Mouse (Mus musculus) liver, embryonic 15.5 days (tissue): ENCODE measurements around the gene Bcan. TPM values are rescaled to one million over a fixed set of nuclear protein-coding genes. Genes with fewer than 3 reads are reported as not detected.
A peak's percentile ranks its signal among the peaks of the same experiment; 100 is the strongest.

Experiments used
- ATAC-seq: fragments of 200-750 bp; cut with Nextera tagmentation; 2 replicates; pipeline ENCODE4 v1.8.0; 2017; ENCODE audit warnings: moderate number of reproducible peaks, mild to moderate bottlenecking, moderate library complexity; ENCODE audit not compliant: insufficient read depth
- H3K27ac ChIP-seq: fragments of 300-500 bp; sonication (generic); replicated peaks from 2 replicates; pipeline ENCODE4 v1.5.1; 2015; ENCODE audit warnings: mild to moderate bottlenecking, inconsistent platforms
- H3K27me3 ChIP-seq: fragments of 300-500 bp; sonication (generic); 2 replicates; pipeline ENCODE4 v1.6.1; 2015; ENCODE audit warnings: mild to moderate bottlenecking, inconsistent platforms
- H3K36me3 ChIP-seq: fragments of 300-500 bp; sonication (generic); replicated peaks from 2 replicates; pipeline ENCODE4 v1.6.1; 2015; ENCODE audit warnings: moderate library complexity, mild to moderate bottlenecking, inconsistent platforms
- H3K4me1 ChIP-seq: fragments of 300-500 bp; sonication (generic); replicated peaks from 2 replicates; pipeline ENCODE4 v1.6.1; 2015; ENCODE audit warnings: inconsistent platforms
- H3K4me2 ChIP-seq: fragments of 300-500 bp; sonication (generic); 2 replicates; pipeline ENCODE4 v1.6.1; 2015; ENCODE audit warnings: moderate library complexity, mild to moderate bottlenecking, inconsistent platforms
- H3K4me3 ChIP-seq: fragments of 300-500 bp; sonication (generic); replicated peaks from 2 replicates; pipeline ENCODE4 v1.5.1; 2015; ENCODE audit warnings: mild to moderate bottlenecking, inconsistent platforms
- H3K9ac ChIP-seq: fragments of 300-500 bp; sonication (generic); 2 replicates; pipeline ENCODE4 v1.6.1; 2015; ENCODE audit warnings: moderate library complexity, mild to moderate bottlenecking, inconsistent platforms
- H3K9me3 ChIP-seq: fragments of 300-500 bp; sonication (generic); replicated peaks from 2 replicates; pipeline ENCODE4 v1.6.1; 2016; ENCODE audit warnings: inconsistent platforms
- WGBS: fragments of 180-500 bp; shearing (Covaris S2); methylation state at CpG from one replicate; pipeline ENCODE4 v1.1.7; 2015; ENCODE audit warnings: mixed read lengths; ENCODE audit not compliant: insufficient replicate concordance; 5-methylcytosine and 5-hydroxymethylcytosine counted together
- polyA plus RNA-seq: library from polyadenylated mRNA; unstranded; fragments of >200 nt; fragmentation: Nextera tagmentation; extraction: Ambion mirVana; gene quantifications from 2 replicates; pipeline ENCODE4 v1.2.1, GENCODE M21; 2015

Gene Bcan
- polyA plus RNA-seq, 1 experiment from 2014 or later = 0.10 TPM

GRCm38 (mm10) chr3:87981894-87982835 lies 17.9 kb downstream of the Bcan start:
- H3K27me3 ChIP-seq = peaks cover 44% of the 10 kb centered on the region
- H3K4me3 ChIP-seq = no peak overlapping the region
- ATAC-seq = peak; percentile 3; the same call in 1 of the 2 replicates
- no peaks in the 10 kb centered on the region for H3K36me3 ChIP-seq
- no peaks in the 10 kb centered on the region for H3K9me3 ChIP-seq
- H3K4me2 ChIP-seq = peak overlapping the region; percentile 36
- WGBS = 27% methylated on average over 12 of the region's 12 CpGs
- peak overlapping the region; percentile 72 for H3K27ac ChIP-seq
- H3K9ac ChIP-seq = no peak overlapping the region
- H3K4me1 ChIP-seq = peaks cover 39% of the 10 kb centered on the region

- Histone ChIP-seq H3K27me3 (peaks cover 47% of the 10 kb centered on the region), H3K9me3 (no peaks in the 10 kb centered on the region), H3K4me2 (no peak overlapping the region), H3K36me3 (no peaks in the 10 kb centered on the region), H3K4me1 (peaks cover 30% of the 10 kb centered on the region), H3K4me3 (no peak overlapping the region), H3K9ac (no peak overlapping the region), H3K27ac (no peak overlapping the region)
- 61% methylated on average over 6 of the region's 6 CpGs for WGBS
- ATAC-seq = no peak
These were observed 18.7 kb downstream of the Bcan start for GRCm38 (mm10) chr3:87981214-87981760.

GRCm38 (mm10) chr3:87980728-87981127 lies 19.3 kb downstream of the Bcan start:
- H3K9me3 ChIP-seq = no peaks in the 10 kb centered on the region
- 75% methylated on average over 5 of the region's 5 CpGs for WGBS
- peaks cover 29% of the 10 kb centered on the region for H3K4me1 ChIP-seq

GRCm38 (mm10) chr3:87980085-87980484 lies 19.9 kb downstream of the Bcan start:
- no peak for ATAC-seq
- H3K27ac ChIP-seq = no peak overlapping the region
- H3K27me3 ChIP-seq = peaks cover 48% of the 10 kb centered on the region
- H3K36me3 ChIP-seq = no peaks in the 10 kb centered on the region
- H3K4me2 ChIP-seq = no peak overlapping the region
- peaks cover 25% of the 10 kb centered on the region for H3K4me1 ChIP-seq
- 44% methylated on average over 3 of the region's 3 CpGs for WGBS
- no peaks in the 10 kb centered on the region for H3K9me3 ChIP-seq
- H3K4me3 ChIP-seq = no peak overlapping the region
- no peak overlapping the region for H3K9ac ChIP-seq

More at GRCm38 (mm10) chr3:87980728-87981127, 19.3 kb downstream of the Bcan start:
- no peak overlapping the region for H3K4me3 ChIP-seq
- no peak overlapping the region for H3K27ac ChIP-seq
- no peak for ATAC-seq
- peaks cover 47% of the 10 kb centered on the region for H3K27me3 ChIP-seq
- H3K9ac ChIP-seq = no peak overlapping the region
- H3K36me3 ChIP-seq = no peaks in the 10 kb centered on the region
- H3K4me2 ChIP-seq = no peak overlapping the region

- no peak for ATAC-seq
These were observed 20.5 kb downstream of the Bcan start for GRCm38 (mm10) chr3:87979493-87979892.

GRCm38 (mm10) chr3:87974381-87974987 lies 25.5 kb downstream of the Bcan start:
- ATAC-seq = no peak
- H3K36me3 ChIP-seq = no peaks in the 10 kb centered on the region
- peaks cover 92% of the 10 kb centered on the region for H3K27me3 ChIP-seq
- no peak overlapping the region for H3K27ac ChIP-seq
- no peak overlapping the region for H3K4me3 ChIP-seq
- WGBS = 54% methylated on average over 12 of the region's 12 CpGs
- peaks cover 15% of the 10 kb centered on the region for H3K4me1 ChIP-seq
- no peak overlapping the region for H3K9ac ChIP-seq
- H3K4me2 ChIP-seq = no peak overlapping the region
- H3K9me3 ChIP-seq = no peaks in the 10 kb centered on the region

More at GRCm38 (mm10) chr3:87979493-87979892, 20.5 kb downstream of the Bcan start:
- Histone ChIP-seq H3K27ac (no peak overlapping the region), H3K9me3 (no peaks in the 10 kb centered on the region), H3K4me2 (no peak overlapping the region), H3K36me3 (no peaks in the 10 kb centered on the region), H3K9ac (no peak overlapping the region), H3K27me3 (peaks cover 50% of the 10 kb centered on the region), H3K4me1 (peaks cover 25% of the 10 kb centered on the region), H3K4me3 (no peak overlapping the region)
- WGBS = 71% methylated on average over 5 of the region's 5 CpGs

- no peaks in the 10 kb centered on the region for H3K36me3 ChIP-seq
- no peak overlapping the region for H3K4me3 ChIP-seq
- ATAC-seq = no peak
- H3K4me1 ChIP-seq = peaks cover 15% of the 10 kb centered on the region
- no peak overlapping the region for H3K9ac ChIP-seq
- no peaks in the 10 kb centered on the region for H3K9me3 ChIP-seq
- H3K27me3 ChIP-seq = peaks cover 94% of the 10 kb centered on the region
- H3K27ac ChIP-seq = no peak overlapping the region
- 59% methylated on average over 14 of the region's 14 CpGs for WGBS
- H3K4me2 ChIP-seq = peak overlapping the region; percentile 2; the same call in 1 of the 2 replicates
These were observed 26.2 kb downstream of the Bcan start for GRCm38 (mm10) chr3:87973593-87974380.

GRCm38 (mm10) chr3:87972776-87973175 lies 27.3 kb downstream of the Bcan start:
- Histone ChIP-seq H3K27me3 (peaks cover 95% of the 10 kb centered on the region), H3K4me2 (peak overlapping the region; percentile 50; the same call in 1 of the 2 replicates), H3K36me3 (no peaks in the 10 kb centered on the region), H3K4me3 (peak overlapping the region; percentile 41), H3K9me3 (no peaks in the 10 kb centered on the region), H3K27ac (no peak overlapping the region), H3K4me1 (peaks cover 15% of the 10 kb centered on the region), H3K9ac (no peak overlapping the region)
- no peak for ATAC-seq
- 23% methylated on average over 5 of the region's 5 CpGs for WGBS

GRCm38 (mm10) chr3:87972203-87972664 lies 27.8 kb downstream of the Bcan start:
- H3K4me2 ChIP-seq = peak overlapping the region; percentile 50
- ATAC-seq = no peak
- no peak overlapping the region for H3K27ac ChIP-seq
- WGBS = 38% methylated on average over 8 of the region's 8 CpGs
- peaks cover 15% of the 10 kb centered on the region for H3K4me1 ChIP-seq
- peaks cover 94% of the 10 kb centered on the region for H3K27me3 ChIP-seq
- H3K4me3 ChIP-seq = peak overlapping the region; percentile 41
- no peaks in the 10 kb centered on the region for H3K9me3 ChIP-seq
- H3K9ac ChIP-seq = 0 out of 2 replicates have a peak overlapping the region, but pooled peaks have one; percentile 1
- H3K36me3 ChIP-seq = no peaks in the 10 kb centered on the region

GRCm38 (mm10) chr3:87971489-87972202 lies 28.4 kb downstream of the Bcan start:
- H3K9me3 ChIP-seq = no peaks in the 10 kb centered on the region
- H3K27me3 ChIP-seq = peaks cover 88% of the 10 kb centered on the region
- H3K9ac ChIP-seq = 0 out of 2 replicates have a peak overlapping the region, but pooled peaks have one; percentile 1

More at GRCm38 (mm10) chr3:87971489-87972202, 28.4 kb downstream of the Bcan start:
- H3K4me3 ChIP-seq = peak overlapping the region; percentile 41
- no peak overlapping the region for H3K27ac ChIP-seq
- peaks cover 15% of the 10 kb centered on the region for H3K4me1 ChIP-seq
- 1% methylated on average over 60 of the region's 60 CpGs for WGBS
- ATAC-seq = no peak
- peak overlapping the region; percentile 50 for H3K4me2 ChIP-seq
- H3K36me3 ChIP-seq = no peaks in the 10 kb centered on the region
